Mouse (Mus musculus) right cerebral cortex, postnatal 14 days (tissue): ENCODE measurements around the gene Syn3.

Source experiments
- DNase-seq: peaks from one replicate; pipeline ENCODE4 v3.0.0; 2022

The Syn3 gene

GRCm38 (mm10) chr10:86367346-86367745, 131.3 kb downstream of the Syn3 start:
- no peak for DNase-seq

DNA sequence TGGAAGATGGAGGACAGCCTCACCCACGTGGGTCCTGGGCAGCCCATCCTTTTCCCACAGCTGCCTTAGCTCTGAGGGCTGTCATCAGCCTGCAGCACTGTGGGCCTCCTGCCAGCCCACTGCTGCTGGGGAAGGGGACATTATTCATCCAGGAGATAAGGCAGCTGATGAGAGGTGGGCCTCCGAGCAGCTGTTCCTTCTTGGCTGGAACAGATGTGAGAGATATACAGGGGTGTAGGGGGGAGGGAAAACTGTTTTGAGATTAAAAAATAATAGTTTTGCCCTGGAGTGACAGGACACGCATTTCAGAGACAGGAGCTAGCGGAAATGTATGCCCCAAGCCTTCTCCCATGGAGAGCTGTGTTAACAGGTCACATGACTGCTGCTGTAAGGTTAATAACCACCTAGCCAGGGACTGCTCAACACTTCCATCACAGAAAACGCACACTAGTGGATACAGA, 133.0 kb downstream of the Syn3 start:
- DNase-seq = no peak

DNA sequence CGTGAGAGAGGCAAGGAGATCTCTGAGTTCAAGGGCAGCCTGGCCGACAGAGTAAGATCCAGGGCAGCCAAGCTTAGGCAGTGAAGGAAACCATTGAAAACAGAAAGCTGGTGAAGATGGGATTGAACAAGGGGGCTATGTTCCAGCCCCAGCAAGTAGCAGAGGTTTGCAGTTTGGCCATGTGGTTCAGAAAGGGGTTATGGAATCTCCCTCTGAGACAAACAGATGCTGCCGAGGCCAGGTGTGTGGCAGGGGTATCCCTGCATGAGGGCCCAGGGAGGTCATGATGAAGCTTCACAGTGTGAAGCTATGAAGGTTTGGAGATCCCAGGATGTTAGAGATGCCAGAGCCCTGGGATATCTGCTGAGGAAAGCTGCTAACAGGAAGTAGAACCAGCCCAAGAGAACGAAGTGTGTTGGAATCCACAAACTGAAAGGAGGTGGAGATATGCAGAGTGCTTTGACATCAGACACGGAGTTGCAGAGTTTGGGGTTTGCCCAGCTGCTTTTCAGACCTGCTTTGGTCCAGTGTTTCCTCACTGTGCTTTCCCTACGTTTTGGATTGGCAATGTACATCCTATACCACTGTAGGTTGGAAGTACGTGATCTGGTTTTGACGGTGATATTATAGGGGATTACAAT, 134.9 kb downstream of the Syn3 start:
- no peak for DNase-seq

GRCm38 (mm10) chr10:86359699-86360098, 139.0 kb downstream of the Syn3 start:
- DNase-seq = no peak

DNA sequence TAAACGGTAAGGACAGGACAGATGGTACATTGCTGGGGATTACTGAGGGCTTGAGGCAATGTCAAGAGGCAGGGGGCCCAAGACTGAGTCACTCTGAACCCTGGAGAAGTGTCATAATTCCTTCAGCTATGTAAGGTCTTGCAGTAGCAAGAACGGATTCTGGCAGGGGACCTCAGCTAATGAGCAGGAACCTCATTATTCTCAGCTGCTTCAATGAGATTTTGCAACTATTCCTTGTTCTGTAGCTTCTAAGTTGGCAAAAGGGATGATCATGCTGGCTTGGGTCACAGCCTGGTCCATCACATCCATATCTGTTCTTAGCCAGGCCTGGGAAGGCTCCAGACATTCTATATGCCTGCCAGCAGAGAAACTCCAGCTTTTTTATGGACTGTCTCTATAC, 139.5 kb downstream of the Syn3 start:
- no peak for DNase-seq

- DNase-seq = no peak
Observed at GRCm38 (mm10) chr10:86358307-86358975, 140.3 kb downstream of the Syn3 start.

DNA sequence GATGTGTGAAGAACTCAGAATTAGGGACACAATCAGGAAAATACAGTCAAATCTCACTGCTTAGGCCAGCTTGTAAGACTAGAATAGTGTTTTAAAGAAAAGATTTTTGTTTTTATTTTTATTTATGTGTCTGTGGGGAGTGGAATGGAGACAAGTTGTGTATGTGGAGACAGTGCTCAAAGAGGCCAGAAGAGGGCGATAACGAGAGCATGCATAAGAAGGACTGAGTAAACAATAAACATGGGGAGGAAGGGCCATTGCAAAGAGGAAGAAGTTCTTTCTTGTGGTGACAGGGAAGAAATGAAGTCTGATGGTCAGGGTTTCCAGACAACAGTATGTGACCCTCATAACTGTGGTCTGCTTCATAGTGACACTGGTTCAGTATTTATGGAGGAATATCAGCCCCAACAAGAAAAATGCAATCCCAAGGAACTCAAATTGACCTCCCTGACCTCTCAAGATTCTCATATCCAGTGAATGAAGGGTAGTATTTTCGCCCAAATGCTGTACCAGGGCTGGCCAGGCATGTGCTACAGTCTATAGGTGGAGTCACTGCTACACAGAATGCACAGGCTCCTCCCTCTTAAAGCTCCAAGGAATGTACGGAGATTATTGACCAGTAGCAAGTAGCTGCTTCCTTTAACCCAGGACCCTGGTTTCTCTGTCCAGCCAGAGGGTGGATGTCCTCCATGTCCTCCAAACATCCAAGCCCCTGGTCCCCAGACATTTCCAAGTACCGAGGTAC, 141.7 kb downstream of the Syn3 start:
- no peak for DNase-seq

- DNase-seq = no peak
Observed at GRCm38 (mm10) chr10:86352521-86352920, 146.2 kb downstream of the Syn3 start.

- DNase-seq = no peak
Observed at GRCm38 (mm10) chr10:86351287-86351686, 147.4 kb downstream of the Syn3 start.

- no peak for DNase-seq
Observed at GRCm38 (mm10) chr10:86346235-86346840, 152.4 kb downstream of the Syn3 start.

DNA sequence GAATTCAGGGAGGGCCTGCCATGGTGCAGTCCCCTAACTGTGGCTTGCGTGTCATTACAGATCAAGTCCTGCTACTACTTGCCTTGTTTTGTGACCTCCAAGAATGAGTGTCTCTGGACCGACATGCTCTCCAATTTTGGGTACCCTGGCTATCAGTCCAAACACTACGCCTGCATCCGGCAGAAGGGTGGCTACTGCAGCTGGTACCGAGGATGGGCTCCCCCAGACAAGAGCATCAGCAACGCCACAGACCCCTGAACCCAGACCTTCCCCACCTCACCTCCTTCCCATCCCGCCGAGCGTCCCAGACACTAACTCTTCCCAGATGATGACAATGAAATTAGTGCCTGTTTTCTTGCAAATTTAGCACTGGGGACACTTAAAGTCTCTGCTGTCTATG, 153.1 kb downstream of the Syn3 start:
- no peak for DNase-seq

DNA sequence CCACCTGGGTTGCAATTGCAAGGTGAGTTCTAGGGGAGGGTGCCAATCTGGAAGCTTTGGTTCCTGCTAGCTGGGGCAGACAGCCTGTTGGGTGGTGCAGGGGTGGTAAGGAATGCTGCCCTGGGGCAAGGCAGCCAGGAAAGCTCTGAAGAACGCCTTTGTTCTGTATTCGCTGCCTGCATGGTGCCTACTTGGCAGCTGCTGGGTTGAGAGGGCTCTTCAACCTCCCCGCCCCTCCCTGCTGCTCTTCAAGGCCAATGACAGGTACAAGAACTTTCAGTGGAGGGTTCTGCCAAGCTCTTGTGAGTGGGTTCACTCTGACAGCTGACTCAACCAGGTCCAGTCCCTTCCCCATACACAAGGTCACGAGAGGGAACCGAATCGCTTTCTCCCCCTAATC, 154.0 kb downstream of the Syn3 start:
- DNase-seq = no peak

GRCm38 (mm10) chr10:86343931-86344330, 154.8 kb downstream of the Syn3 start:
- no peak for DNase-seq

GRCm38 (mm10) chr10:86343362-86343761, 155.3 kb downstream of the Syn3 start:
- no peak for DNase-seq

DNA sequence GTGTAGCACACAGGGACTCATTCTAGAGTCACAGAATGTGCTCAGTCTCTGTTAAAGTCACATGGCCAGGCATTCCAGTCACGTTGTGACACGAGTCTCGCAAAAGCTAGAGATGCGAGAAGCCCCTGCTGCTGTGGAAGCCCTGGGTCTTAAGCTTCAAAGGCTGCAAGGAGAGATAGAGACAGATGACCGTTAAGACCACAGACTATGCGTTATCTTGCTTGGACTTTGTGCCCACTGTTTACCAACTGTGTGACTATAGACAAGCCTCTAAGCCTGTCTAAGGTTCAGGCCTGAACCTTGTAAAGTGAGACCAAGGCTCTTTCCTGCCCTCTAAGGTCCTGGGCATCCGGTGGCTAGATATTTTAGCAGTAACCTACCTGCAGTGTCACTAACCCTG, 156.0 kb downstream of the Syn3 start:
- DNase-seq = no peak

DNA sequence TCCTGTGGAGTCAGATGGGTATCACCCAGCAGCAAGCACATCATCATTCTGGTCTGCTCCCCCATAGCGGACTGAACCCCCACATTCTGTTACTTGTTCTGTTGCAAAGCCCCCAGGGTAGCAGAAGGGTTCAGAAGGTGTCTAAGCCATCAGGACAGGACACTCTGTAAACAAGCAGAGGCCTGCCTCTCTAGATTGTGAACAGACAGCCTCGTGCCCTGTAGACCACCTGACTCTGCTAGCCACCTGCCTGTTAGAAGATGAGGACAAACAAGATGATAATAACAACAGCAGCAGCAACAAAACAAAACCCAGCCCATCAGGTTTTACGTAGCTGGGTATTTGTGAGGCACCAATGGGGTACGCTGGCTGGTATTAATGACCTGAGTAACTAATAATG, 156.5 kb downstream of the Syn3 start:
- no peak for DNase-seq

GRCm38 (mm10) chr10:86341589-86341988, 157.1 kb downstream of the Syn3 start:
- no peak for DNase-seq

DNA sequence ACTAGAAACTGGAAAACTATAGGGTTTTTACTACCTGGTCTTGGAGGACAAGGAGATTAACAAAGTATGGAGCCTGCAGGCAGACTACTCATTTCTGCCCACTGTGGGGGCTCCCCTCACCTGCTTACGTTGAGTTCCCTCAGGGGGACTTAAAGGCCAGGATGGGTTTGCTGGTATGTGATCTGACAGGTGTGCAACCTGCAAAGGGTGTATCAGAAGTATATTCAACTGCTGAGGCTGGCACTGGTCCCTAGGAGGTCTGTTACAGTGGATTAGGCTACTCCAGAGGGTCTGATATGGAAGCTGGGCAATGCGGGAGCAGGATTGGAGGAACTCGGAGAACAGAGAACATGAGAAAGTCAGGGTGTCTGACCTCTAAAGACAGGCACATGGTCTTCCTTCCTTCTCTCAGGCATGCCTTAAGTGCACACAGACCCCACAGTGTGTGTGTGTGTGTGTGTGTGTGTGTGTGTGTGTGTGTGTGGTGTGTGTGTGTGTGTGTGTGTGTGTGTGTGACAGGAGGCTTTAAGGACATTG, 157.6 kb downstream of the Syn3 start:
- DNase-seq = no peak

DNA sequence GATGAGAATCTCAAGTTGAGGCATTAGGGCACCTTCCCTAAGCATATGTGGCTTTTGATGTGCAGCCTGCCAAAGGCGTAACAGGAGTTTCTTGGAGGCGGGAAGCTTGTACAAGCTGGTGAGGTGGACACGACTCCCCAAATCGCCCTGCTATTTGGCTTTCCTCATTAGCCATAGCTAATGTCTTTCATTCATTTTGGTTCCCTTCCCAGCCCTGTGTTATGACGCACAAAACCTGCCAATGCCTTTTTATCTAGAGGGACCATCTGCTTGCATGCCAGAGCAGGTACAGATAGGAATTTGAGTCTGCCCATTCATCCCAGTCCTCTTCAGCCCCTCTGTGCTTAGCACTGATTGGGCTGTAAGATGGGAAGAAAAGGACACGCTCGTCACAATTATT, 158.3 kb downstream of the Syn3 start:
- no peak for DNase-seq

DNA sequence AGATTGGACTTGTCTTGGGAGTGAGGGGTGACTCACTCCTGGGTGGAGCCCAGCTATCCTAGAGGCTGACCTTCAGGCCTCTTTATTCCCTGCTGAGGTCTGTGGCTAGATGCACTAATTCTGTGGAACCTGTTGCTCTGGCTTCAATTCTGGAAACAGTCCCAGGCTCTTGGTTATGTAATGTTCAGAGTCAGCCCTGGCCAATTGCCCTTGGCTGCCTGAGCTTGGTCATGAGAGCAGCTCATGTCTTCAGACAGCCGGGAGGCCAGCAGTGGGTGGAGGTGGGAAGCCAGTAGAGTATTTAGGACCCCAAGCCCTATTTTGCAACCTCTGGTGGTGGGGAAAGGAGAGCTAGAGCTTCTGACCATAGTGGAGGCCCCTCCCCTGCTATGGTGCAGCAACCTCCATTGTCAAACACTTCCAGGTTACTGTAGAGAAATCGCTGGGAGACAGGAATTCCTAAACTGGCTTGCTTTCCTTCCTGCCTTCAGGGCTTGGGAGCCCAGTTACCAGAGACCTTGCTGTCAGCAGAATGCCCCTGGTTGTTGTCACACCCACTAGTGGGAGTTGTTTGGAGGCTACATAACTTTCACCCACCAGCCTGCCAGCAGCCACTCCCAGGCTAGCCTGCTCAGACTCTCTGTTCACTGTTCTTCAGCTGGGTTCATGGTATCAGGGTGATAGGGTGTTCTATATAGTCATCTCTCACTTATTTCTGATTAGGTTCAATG, 158.9 kb downstream of the Syn3 start:
- peak; percentile 48 for DNase-seq

GRCm38 (mm10) chr10:86339121-86339520, 159.6 kb downstream of the Syn3 start:
- DNase-seq = no peak

GRCm38 (mm10) chr10:86338121-86338715, 160.5 kb downstream of the Syn3 start:
- DNase-seq = no peak
